Mouse (Mus musculus): ENCODE results near the gene Yif1a.

Yif1a gene

GRCm38 (mm10) chr19:5087884-5088728 lies at the start of gene Yif1a:
TSS of gene Yif1a (plus strand) at chr19:5088538.
- DNase-seq = peak; percentile 100

GRCm38 (mm10) chr19:5038709-5039156 lies 49.6 kb upstream of the Yif1a start, which contains the start of the genes B4gat1 and AC124502.3:
TSS of gene B4gat1 (plus strand) at chr19:5038826.
TSS of gene AC124502.3 (plus strand) at chr19:5038891.
- peak; percentile 99 for DNase-seq

- peak; percentile 95 for DNase-seq
Measured at GRCm38 (mm10) chr19:5039301-5040114, 48.8 kb upstream of the Yif1a start.

- DNase-seq = peak; percentile 99
Measured at GRCm38 (mm10) chr19:5040862-5041523, 47.3 kb upstream of the Yif1a start, which contains the start of gene Brms1. TSS of gene Brms1 (plus strand) at chr19:5041354.

GRCm38 (mm10) chr19:5041588-5041987 lies 46.8 kb upstream of the Yif1a start:
- DNase-seq = no peak

GRCm38 (mm10) chr19:5045531-5045930 lies 42.8 kb upstream of the Yif1a start:
- DNase-seq = no peak

- peak; percentile 92 for DNase-seq
Measured at GRCm38 (mm10) chr19:5048138-5049056, 39.9 kb upstream of the Yif1a start.

GRCm38 (mm10) chr19:5049325-5049724 lies 39.0 kb upstream of the Yif1a start:
- DNase-seq = peak; percentile 90

- peak; percentile 98 for DNase-seq
Measured at GRCm38 (mm10) chr19:5050047-5050905, 38.1 kb upstream of the Yif1a start, which contains the start of gene Rin1. TSS of gene Rin1 (plus strand) at chr19:5050481.

GRCm38 (mm10) chr19:5051031-5051430 lies 37.3 kb upstream of the Yif1a start:
- DNase-seq = peak; percentile 93

GRCm38 (mm10) chr19:5051515-5051914 lies 36.8 kb upstream of the Yif1a start:
- peak; percentile 90 for DNase-seq

GRCm38 (mm10) chr19:5052166-5052822 lies 36.0 kb upstream of the Yif1a start:
- DNase-seq = no peak

GRCm38 (mm10) chr19:5052853-5053252 lies 35.5 kb upstream of the Yif1a start:
- DNase-seq = no peak

GRCm38 (mm10) chr19:5053909-5054308 lies 34.4 kb upstream of the Yif1a start:
- DNase-seq = peak; percentile 90

GRCm38 (mm10) chr19:5056251-5056650 lies 32.1 kb upstream of the Yif1a start:
- DNase-seq = peak; percentile 93

GRCm38 (mm10) chr19:5057876-5058775 lies 30.2 kb upstream of the Yif1a start:
- DNase-seq = peak; percentile 88

GRCm38 (mm10) chr19:5058801-5059771 lies 29.3 kb upstream of the Yif1a start:
- DNase-seq = peak; percentile 95

Data from heart, adult 11 months (tissue).